Mouse (Mus musculus) hindbrain, embryonic 14.5 days (tissue): ENCODE measurements around the gene Dnaja3. TPM values are rescaled to one million over a fixed set of nuclear protein-coding genes. Genes with fewer than 3 reads are reported as not detected.
A peak's percentile ranks its signal among the peaks of the same experiment; 100 is the strongest.

Experiments
- ATAC-seq: fragments of 200-750 bp; cut with Nextera tagmentation; 2 replicates; pipeline ENCODE4 v1.8.0; 2017; ENCODE audit warnings: moderate number of reproducible peaks, mild to moderate bottlenecking, moderate TSS enrichment, moderate library complexity; ENCODE audit not compliant: low FRiP score
- DNase-seq: peaks from one replicate; pipeline ENCODE4 v3.0.0-alpha.2; 2015; ENCODE audit warnings: low spot score
- H3K27ac ChIP-seq: fragments of 300-500 bp; sonication (generic); 2 replicates; pipeline ENCODE4 v1.5.1; 2014; ENCODE audit warnings: mild to moderate bottlenecking, moderate library complexity
- H3K27me3 ChIP-seq: fragments of 300-500 bp; sonication (generic); 2 replicates; pipeline ENCODE4 v1.6.1; 2014; ENCODE audit warnings: mild to moderate bottlenecking, low read length, mixed read lengths; ENCODE audit not compliant: control insufficient read depth, insufficient read depth
- H3K36me3 ChIP-seq: fragments of 300-500 bp; sonication (generic); replicated peaks from 2 replicates; pipeline ENCODE4 v1.6.1; 2014; ENCODE audit not compliant: control insufficient read depth, insufficient read depth
- H3K4me1 ChIP-seq: fragments of 300-500 bp; sonication (generic); replicated peaks from 2 replicates; pipeline ENCODE4 v1.6.1; 2014; ENCODE audit warnings: antibody characterized with exemption, low read length, mixed read lengths; ENCODE audit not compliant: control insufficient read depth, insufficient read depth
- H3K4me2 ChIP-seq: fragments of 300-500 bp; sonication (generic); replicated peaks from 2 replicates; pipeline ENCODE4 v1.6.1; 2014; ENCODE audit warnings: mild to moderate bottlenecking, moderate library complexity
- H3K4me3 ChIP-seq: fragments of 300-500 bp; sonication (generic); replicated peaks from 2 replicates; pipeline ENCODE4 v1.5.1; 2014; ENCODE audit warnings: mild to moderate bottlenecking, low read length
- H3K9ac ChIP-seq: fragments of 300-500 bp; sonication (generic); 2 replicates; pipeline ENCODE4 v1.6.1; 2014
- H3K9me3 ChIP-seq: fragments of 300-500 bp; sonication (generic); 2 replicates; pipeline ENCODE4 v1.6.1; 2016; ENCODE audit warnings: low read length; ENCODE audit not compliant: control insufficient read depth
- WGBS: fragments of 180-500 bp; shearing (Covaris S2); extraction: QIAGEN DNeasy Blood & Tissue Kit; methylation state at CpG from one replicate; pipeline ENCODE4 v1.1.7; 2014; 5-methylcytosine and 5-hydroxymethylcytosine counted together
- polyA plus RNA-seq: library from polyadenylated mRNA; unstranded; fragments of >200 nt; fragmentation: Nextera tagmentation; extraction: Ambion mirVana; gene quantifications from 2 replicates; pipeline ENCODE4 v1.2.1, GENCODE M21; 2014

Gene Dnaja3
- 54.6 and 64.8 TPM in 2 replicates for polyA plus RNA-seq

DNA sequence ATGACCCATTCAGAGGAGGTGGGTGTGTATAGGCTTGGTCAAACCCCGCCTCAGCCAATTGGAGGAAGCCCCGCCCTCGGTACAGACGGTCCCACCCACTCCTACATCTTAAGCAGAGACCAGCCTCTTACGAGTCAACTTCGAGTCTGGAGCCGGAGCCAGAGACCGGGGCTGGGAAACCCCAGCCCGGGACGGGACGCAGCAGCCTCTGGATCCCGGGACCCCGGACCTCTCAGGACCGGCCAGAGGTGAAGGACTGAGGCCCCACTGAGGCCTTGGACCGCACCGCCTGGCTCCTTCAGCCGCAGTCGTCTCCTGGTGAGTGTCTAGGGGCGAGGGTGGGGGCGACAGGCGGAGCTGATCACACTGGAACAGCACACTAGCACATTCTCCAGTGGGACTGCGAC is at the start of gene Dnaja3, which contains the start of gene Vasn:
Gene Dnaja3, plus strand, starts transcription at position 159 of the 407 bp plus-strand sequence.
Gene Vasn, plus strand, starts transcription at position 111 of the 407 bp plus-strand sequence.
- Histone ChIP-seq H3K4me2 (peak within 1 kb of the TSS; percentile 73), H3K27me3 (no peaks in the 10 kb centered on the region), H3K9ac (peak within 1 kb of the TSS; percentile 59), H3K4me1 (peaks cover 39% of the 10 kb centered on the region), H3K4me3 (peak within 1 kb of the TSS; percentile 35), H3K36me3 (0 out of 2 replicates have a peak, but pooled peaks cover 5% of the 10 kb centered on the region), H3K27ac (0 out of 2 replicates have a peak within 1 kb of the TSS, but pooled peaks have one; percentile 15), H3K9me3 (no peaks in the 10 kb centered on the region)
- 3% methylated on average over 22 of the region's 22 CpGs for WGBS
- peak; percentile 89 for ATAC-seq
- DNase-seq: peak; percentile 65

DNA sequence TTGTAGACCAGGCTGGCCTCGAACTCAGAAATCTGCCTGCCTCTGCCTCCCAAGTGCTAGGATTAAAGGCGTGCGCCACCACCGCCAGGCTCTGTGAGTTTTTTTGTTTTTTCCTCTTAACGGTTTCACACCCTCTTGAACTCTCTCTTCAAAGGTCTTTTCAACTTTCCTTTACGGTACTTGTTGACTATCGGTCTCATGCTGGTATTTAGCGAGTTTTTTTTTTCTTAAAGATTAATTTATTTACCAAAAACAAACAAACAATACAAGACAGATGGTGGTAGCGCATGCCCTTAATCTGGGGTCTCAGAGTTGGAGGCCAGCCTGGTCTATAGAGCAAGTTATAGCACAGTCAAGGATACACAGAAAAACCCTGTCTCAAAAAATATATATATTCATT is 49.6 kb upstream of the Dnaja3 start:
- Histone ChIP-seq H3K27ac (no peak overlapping the region), H3K9me3 (no peaks in the 10 kb centered on the region), H3K9ac (no peak overlapping the region), H3K36me3 (peaks cover 6% of the 10 kb centered on the region; the same call in 1 of the 2 replicates), H3K27me3 (no peaks in the 10 kb centered on the region), H3K4me2 (no peak overlapping the region), H3K4me1 (peaks cover 24% of the 10 kb centered on the region), H3K4me3 (no peak overlapping the region)
- DNase-seq: peak; percentile 82
- 98% methylated on average over 9 of the region's 9 CpGs for WGBS
- no peak for ATAC-seq

DNA sequence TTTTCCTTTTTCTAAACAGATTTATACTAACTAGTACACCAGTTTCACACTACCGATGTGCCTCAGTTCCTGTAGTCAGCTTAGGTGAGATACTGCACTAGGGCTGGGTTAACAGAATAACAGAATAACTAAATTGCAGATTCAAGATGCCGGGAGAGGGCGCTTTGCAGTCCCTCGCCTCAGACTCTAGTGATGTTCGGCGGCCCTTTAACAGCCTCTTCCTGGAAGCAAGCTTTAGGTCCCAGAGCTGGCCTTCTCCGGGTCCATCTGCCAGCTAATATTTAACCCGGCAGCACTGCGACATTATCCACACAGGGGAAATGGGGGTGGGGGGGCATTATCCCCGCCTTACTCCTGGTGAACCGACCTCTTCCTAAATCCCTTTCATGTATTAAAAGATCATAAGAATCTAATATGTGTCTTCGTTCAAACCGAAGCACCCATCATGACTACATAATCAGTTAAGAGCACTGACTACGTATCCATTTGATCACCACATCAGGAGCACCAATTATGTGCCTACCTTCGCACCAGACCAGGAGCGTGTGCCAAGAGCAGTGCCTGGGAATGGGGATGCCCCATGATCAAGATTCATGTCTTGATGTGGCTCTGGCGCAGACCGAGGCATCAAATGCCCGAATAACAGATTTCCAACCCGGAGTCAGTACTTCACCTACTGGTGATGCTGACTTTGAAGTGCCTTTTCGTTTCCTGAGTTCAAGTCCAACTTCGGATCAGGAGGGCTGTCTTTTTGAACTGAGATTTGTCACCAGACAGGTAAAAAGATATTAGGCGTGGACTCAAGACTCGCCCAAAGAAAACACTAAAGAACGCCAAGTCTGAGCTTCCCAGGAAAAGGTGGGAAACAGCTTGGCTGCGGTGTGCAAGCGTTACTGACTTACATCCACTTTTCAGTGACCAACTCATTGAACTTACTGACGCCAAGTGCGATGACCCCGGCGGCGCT is 46.6 kb upstream of the Dnaja3 start:
- DNase-seq: peak; percentile 76
- Histone ChIP-seq H3K4me3 (peak overlapping the region; percentile 87), H3K27ac (peak overlapping the region; percentile 94), H3K27me3 (no peaks in the 10 kb centered on the region), H3K4me1 (peaks cover 40% of the 10 kb centered on the region), H3K36me3 (peaks cover 6% of the 10 kb centered on the region; the same call in 1 of the 2 replicates), H3K9ac (peak overlapping the region; percentile 98), H3K4me2 (peak overlapping the region; percentile 91), H3K9me3 (no peaks in the 10 kb centered on the region)
- no peak for ATAC-seq
- WGBS: 11% methylated on average over 32 of the region's 32 CpGs

DNA sequence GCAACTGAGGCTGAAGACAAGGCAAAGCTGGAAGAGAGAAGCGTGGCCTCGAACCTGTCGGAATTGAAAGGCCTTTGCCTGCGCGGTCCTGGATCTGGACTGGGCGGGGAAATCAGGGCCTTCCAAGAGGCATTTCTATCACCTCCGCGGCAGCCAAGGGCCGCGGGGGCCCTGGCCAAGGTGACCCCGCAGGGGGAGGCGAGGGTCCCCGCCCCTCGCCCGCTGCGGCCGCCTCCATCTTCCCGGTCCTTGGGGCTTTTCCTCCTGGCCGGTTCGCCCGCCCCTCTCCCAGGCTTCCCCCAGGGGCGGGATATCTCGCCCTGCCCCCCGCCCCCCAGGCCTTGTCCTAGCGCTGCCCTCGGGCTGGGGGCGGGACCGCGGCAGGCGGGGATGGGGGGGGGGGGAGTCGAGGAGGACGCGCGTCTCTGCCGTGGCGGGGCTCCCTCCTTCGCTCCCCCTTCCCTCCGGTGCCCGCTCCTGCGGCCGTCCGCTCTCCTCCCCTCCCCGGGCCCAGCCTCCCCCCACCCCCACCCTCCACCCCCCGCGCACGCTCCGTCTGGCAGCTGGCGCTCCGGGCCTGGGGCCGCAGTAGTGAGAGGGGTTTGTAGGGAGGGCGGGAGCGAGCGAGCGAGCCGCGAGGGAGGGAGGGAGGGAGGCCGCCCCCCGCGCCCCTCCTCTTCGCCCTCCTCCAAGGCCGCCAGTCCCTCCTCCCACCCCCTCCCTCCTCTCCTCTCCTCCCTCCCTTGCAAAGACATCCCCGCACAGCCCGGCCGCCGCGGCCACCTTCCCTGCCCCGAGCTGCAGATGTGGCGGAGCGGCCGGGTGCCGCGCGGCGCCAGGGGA is 45.6 kb upstream of the Dnaja3 start, which contains the start of gene Glis2:
Gene Glis2, plus strand, starts transcription at position 743 of the 843 bp plus-strand sequence.
- ATAC-seq: peak; percentile 89
- WGBS: under 1% methylated on average over 22 of the region's 74 CpGs
- Histone ChIP-seq H3K9me3 (no peaks in the 10 kb centered on the region), H3K4me3 (peak within 1 kb of the TSS; percentile 87), H3K9ac (peak within 1 kb of the TSS; percentile 98), H3K27ac (peak within 1 kb of the TSS; percentile 94), H3K4me2 (peak within 1 kb of the TSS; percentile 91), H3K36me3 (peaks cover 6% of the 10 kb centered on the region; the same call in 1 of the 2 replicates), H3K4me1 (peaks cover 50% of the 10 kb centered on the region), H3K27me3 (no peaks in the 10 kb centered on the region)
- DNase-seq: peak; percentile 77

DNA sequence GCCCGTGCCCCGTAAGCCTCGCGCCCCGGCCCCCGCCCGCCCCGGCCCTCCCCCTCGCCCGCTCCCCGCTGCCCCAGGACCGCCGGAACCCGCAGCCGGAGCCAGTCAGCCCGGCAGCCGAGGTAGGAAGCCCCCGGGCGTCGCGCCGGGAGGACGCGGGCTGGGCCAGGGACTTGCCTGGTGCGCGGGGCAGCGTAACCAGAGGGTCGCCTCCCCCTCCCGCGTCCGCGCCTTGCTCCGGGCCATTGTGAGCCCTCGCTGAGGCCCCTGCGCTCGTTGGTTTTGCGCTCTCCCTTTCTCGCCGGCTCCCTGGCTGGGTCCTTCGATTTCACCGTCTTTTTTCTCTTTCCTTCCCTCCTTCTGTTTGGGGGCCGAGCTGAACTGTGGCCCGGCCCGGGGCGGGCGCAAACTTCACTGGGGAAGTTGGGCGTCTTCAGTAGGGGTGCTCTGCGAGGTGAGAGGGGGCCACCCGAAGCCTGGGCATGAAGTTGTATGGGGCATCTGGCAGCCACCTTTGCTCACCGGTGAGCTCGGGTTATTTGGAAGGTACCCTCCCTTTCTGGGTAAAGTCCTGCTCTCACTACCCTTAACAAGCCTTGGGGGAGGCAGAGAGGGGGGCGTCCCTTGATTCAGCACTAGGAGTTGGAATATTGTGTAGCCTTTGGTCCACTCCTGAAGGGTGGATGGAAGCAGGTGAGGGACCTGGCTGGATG is 44.8 kb upstream of the Dnaja3 start:
- DNase-seq: no peak
- no peaks in the 10 kb centered on the region for H3K27me3 ChIP-seq
- peak overlapping the region; percentile 87 for H3K4me3 ChIP-seq
- peak overlapping the region; percentile 98 for H3K9ac ChIP-seq
- H3K27ac ChIP-seq: peak overlapping the region; percentile 94
- H3K9me3 ChIP-seq: no peaks in the 10 kb centered on the region
- ATAC-seq: peak; percentile 42
- 0% methylated on average over 27 of the region's 52 CpGs for WGBS
- peak overlapping the region; percentile 91 for H3K4me2 ChIP-seq
- H3K36me3 ChIP-seq: peaks cover 6% of the 10 kb centered on the region; the same call in 1 of the 2 replicates
- peaks cover 51% of the 10 kb centered on the region for H3K4me1 ChIP-seq

DNA sequence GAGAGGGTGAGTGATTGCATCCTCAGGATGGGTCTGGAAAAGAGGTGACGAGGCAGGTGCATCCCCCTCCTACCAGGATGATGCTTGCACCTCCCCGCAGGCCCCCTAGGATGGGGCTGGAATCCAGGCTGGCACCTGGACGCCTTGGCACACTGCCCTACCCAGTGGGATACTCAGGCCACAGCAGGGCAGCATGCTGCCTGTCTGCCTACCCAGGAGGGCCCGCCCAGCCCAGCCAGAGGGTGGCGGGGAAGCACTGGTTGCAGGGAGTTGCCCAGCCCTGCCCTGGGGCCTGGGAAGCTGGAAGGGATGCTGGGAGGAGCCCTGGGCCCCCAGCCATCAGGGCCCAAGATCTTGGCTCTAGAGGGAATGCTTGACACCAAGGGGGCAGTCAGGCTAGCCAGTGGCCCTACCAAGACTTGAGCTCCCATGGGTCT is 44.2 kb upstream of the Dnaja3 start:
- Histone ChIP-seq H3K4me1 (peaks cover 51% of the 10 kb centered on the region), H3K4me2 (peak overlapping the region; percentile 91), H3K9ac (peak overlapping the region; percentile 98), H3K27ac (peak overlapping the region; percentile 94), H3K27me3 (no peaks in the 10 kb centered on the region), H3K9me3 (no peaks in the 10 kb centered on the region), H3K36me3 (peaks cover 2% of the 10 kb centered on the region; the same call in 1 of the 2 replicates), H3K4me3 (peak overlapping the region; percentile 87)
- DNase-seq (no peak), ATAC-seq (peak; percentile 7; the same call in 1 of the 2 replicates)
- WGBS: 2% methylated on average over 5 of the region's 5 CpGs

DNA sequence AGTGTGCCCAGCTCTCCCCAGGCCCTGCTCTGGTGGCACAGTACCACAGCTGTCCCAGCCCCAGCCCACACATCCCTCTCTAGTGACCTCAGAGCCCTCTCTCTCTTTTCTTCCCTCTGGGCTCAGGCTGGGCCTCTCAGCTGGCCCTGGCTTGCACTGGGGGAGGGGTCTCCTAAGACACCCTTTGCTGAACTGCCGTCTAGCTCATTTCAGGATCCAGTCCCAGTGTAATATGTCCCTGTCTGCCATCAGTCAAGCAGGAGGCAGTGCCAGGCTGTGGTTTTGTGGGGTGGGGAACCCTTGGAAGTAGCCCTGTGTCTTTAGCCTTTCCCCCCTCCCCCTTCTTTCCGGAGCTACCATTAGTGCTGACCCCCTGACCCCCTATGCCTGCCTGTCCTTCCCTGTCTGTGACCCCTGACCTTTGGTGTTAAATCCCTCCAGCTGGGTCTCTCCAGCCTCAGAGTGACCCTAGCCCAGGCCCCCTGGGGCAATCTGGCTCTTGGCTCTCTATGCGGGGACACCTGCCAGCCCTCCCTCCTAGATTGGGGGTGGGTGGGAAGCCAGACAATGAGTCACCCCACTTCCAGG is 43.6 kb upstream of the Dnaja3 start:
- Histone ChIP-seq H3K27me3 (no peaks in the 10 kb centered on the region), H3K9me3 (no peaks in the 10 kb centered on the region), H3K27ac (peak overlapping the region; percentile 94), H3K4me1 (peaks cover 51% of the 10 kb centered on the region), H3K36me3 (no peaks in the 10 kb centered on the region), H3K9ac (peak overlapping the region; percentile 98), H3K4me3 (peak overlapping the region; percentile 87), H3K4me2 (peak overlapping the region; percentile 91)
- 11% methylated on average over 3 of the region's 3 CpGs for WGBS
- ATAC-seq (no peak), DNase-seq (no peak)

DNA sequence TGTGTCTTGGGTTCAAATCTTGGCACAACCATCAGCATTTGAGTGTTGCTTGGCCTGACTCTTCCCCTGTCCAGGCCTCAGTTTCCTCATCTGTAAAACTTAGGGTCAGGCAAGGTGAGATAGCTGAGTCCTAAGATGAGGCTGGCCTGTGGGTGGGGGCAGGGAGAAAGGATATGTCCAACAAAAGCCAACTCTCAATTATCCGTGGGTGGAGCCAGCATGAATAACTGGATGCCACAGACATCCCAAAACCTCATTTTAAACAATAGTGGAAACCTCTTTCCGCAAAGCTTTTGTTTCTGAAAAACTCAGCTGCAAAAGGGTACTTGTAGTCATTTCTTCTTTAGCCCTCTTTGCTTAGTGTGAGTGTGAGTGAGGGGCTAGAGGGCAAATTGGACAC is 43.0 kb upstream of the Dnaja3 start:
- H3K36me3 ChIP-seq: no peaks in the 10 kb centered on the region
- peaks cover 52% of the 10 kb centered on the region for H3K4me1 ChIP-seq
- H3K9ac ChIP-seq: peak overlapping the region; percentile 98; the same call in 1 of the 2 replicates
- ATAC-seq: no peak
- H3K27me3 ChIP-seq: no peaks in the 10 kb centered on the region
- no peaks in the 10 kb centered on the region for H3K9me3 ChIP-seq
- H3K27ac ChIP-seq: 0 out of 2 replicates have a peak overlapping the region, but pooled peaks have one; percentile 26
- H3K4me2 ChIP-seq: peak overlapping the region; percentile 91
- 26% methylated on average over 2 of the region's 2 CpGs for WGBS
- DNase-seq: no peak
- peak overlapping the region; percentile 87; the same call in 1 of the 2 replicates for H3K4me3 ChIP-seq
